Mouse (Mus musculus) kidney, adult 2 months (tissue): Measurements from ENCODE around the gene Lilrb4a. TPM values are rescaled to one million over a fixed set of nuclear protein-coding genes. Genes with fewer than 3 reads are reported as not detected.

Experiments
- DNase-seq: peaks from one replicate; pipeline ENCODE4 v3.0.0; 2021
- H3K27ac ChIP-seq: fragments of 200-500 bp; 2 replicates; pipeline ENCODE4 v1.5.1; 2012; ENCODE audit warnings: low read depth, low read length, control low read depth, inconsistent platforms; ENCODE audit not compliant: insufficient read depth
- H3K27me3 ChIP-seq: fragments of 200-500 bp; replicated peaks from 2 replicates; pipeline ENCODE4 v1.6.1; 2012; ENCODE audit warnings: mild to moderate bottlenecking, moderate library complexity, low read length, inconsistent platforms; ENCODE audit not compliant: control insufficient read depth, insufficient read depth
- H3K36me3 ChIP-seq: fragments of 200-500 bp; 2 replicates; pipeline ENCODE4 v1.6.1; 2012; ENCODE audit warnings: mild to moderate bottlenecking, moderate library complexity, low read length, inconsistent platforms; ENCODE audit not compliant: control insufficient read depth, insufficient read depth
- H3K4me1 ChIP-seq: fragments of 200-500 bp; 2 replicates; pipeline ENCODE4 v1.6.1; 2011; ENCODE audit warnings: low read length; ENCODE audit not compliant: control insufficient read depth, insufficient read depth
- H3K4me3 ChIP-seq: fragments of 200-500 bp; 2 replicates; pipeline ENCODE4 v1.5.1; 2011; ENCODE audit warnings: mild to moderate bottlenecking, low read depth, low read length, control low read depth; ENCODE audit not compliant: insufficient read depth
- CTCF ChIP-seq: fragments of 200-500 bp; conservative IDR thresholded peaks from 2 replicates; pipeline ENCODE4 v1.5.1; 2011; ENCODE audit warnings: low read depth, mild to moderate bottlenecking, control low read depth, low read length, moderate library complexity, mixed read lengths; ENCODE audit not compliant: insufficient read depth, insufficient read length
- POLR2A ChIP-seq: fragments of 200-500 bp; IDR thresholded peaks from one replicate; pipeline ENCODE4 v1.6.1; 2011; ENCODE audit warnings: low read depth, low read length, control low read depth
- WGBS: fragments of 180-500 bp; shearing (Covaris S2); methylation state at CpG from one replicate; pipeline ENCODE4 v1.1.7; 2018; 5-methylcytosine and 5-hydroxymethylcytosine counted together
- polyA plus RNA-seq: library from polyadenylated mRNA; depleted of rRNA; stranded (reverse); fragments of >200 nt; gene quantifications from 2 replicates; pipeline ENCODE4 v1.2.3, GENCODE M21; 2012; rRNA removed

Lilrb4a gene
- polyA plus RNA-seq, 1 experiment: 1.4 TPM

- Histone ChIP-seq H3K27me3 (no peaks in the 10 kb centered on the region), H3K27ac (no peak overlapping the region), H3K4me1 (no peaks in the 10 kb centered on the region), H3K4me3 (no peak overlapping the region), H3K36me3 (no peaks in the 10 kb centered on the region)
- TF ChIP-seq CTCF (no peak), POLR2A (no peak)
- DNase-seq: no peak
Measured at GRCm38 (mm10) chr10:51520021-51520420, 29.3 kb downstream of the Lilrb4a start.

DNA sequence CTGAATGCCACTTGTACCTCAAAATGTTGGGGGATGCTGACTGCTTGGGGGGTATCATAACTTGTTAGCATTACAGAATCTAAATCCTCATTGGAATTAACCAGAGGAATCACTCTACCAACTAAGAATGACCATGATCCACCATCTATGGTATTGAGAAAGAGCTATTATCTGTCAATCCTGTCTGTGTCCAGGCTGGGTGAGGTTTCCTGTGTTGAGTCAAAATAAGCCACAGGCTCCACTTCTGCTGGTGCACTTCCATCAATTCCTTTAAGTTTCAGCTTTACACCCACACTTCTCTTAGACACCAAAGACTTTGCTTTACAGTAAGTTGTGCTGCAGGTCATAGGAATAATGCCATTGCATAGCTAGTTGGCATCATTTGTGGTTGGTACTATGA lies 30.7 kb downstream of the Lilrb4a start:
- Histone ChIP-seq H3K36me3 (no peaks in the 10 kb centered on the region), H3K27me3 (no peaks in the 10 kb centered on the region), H3K27ac (no peak overlapping the region), H3K4me1 (no peaks in the 10 kb centered on the region), H3K4me3 (no peak overlapping the region)
- DNase-seq: no peak
- TF ChIP-seq POLR2A (no peak), CTCF (no peak)

GRCm38 (mm10) chr10:51526090-51526489 lies 35.3 kb downstream of the Lilrb4a start:
- WGBS: 77% methylated on average over 7 of the region's 7 CpGs
- TF ChIP-seq POLR2A (no peak), CTCF (no peak)
- DNase-seq: no peak
- Histone ChIP-seq H3K4me3 (no peak overlapping the region), H3K27me3 (no peaks in the 10 kb centered on the region), H3K4me1 (no peaks in the 10 kb centered on the region), H3K27ac (no peak overlapping the region), H3K36me3 (no peaks in the 10 kb centered on the region)

DNA sequence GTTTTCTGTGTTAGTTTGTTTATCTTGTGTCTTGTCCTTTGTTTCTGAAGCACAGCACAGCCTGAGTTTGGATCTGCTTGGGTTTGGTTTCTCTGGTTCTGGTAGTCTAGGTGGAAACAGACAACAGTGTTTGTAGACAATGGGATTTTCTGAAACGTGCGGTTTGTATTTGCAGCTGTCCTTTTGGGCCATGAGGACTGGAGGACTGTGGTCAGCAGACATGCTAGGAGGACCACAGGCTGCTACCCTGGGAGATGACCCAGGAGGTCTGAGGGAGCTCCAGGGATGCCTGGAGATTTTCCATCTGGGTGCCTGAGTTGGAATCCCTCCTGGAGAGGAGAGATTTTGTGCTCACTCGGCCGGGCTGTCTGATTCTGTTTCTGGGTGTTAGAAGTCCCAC lies 35.9 kb downstream of the Lilrb4a start:
- no peak for DNase-seq
- Histone ChIP-seq H3K27ac (no peak overlapping the region), H3K4me1 (no peaks in the 10 kb centered on the region), H3K4me3 (no peak overlapping the region; the same call in 1 of the 2 replicates), H3K27me3 (no peaks in the 10 kb centered on the region), H3K36me3 (no peaks in the 10 kb centered on the region)
- WGBS: 79% methylated on average over 4 of the region's 4 CpGs
- TF ChIP-seq CTCF: no peak
- no peak for TF ChIP-seq POLR2A

DNA sequence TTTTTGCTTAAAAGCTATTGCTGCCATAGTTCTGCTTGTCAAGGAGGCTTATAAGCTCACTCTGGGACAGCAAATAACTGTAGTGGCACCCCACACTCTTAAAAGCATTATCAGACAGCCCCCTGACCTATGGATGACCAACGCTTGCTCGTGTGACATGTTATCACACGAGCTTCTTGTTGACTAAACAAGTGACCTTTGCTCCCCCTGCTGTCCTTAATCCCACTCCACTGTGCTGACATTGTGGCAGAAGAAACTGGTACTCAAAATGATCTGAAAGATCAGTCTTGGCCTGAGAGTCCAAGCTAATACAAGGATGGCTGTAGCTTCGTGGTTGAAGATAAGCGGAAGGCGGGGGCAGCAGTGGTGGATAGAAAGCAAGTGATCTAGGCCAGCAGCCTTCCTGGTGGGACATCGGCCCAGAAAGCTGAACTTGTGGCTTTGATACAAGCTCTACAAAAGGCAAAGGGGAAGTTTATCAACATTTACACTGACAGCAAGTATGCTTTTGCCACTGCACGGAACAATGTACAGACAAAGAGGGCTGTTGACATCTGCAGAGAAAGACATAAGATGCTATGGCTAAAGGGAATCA lies 38.2 kb downstream of the Lilrb4a start:
- 72% methylated on average over 8 of the region's 8 CpGs for WGBS
- H3K27me3 ChIP-seq: no peaks in the 10 kb centered on the region
- no peaks in the 10 kb centered on the region for H3K36me3 ChIP-seq
- peak; percentile 2 for DNase-seq
- no peaks in the 10 kb centered on the region for H3K4me1 ChIP-seq
- H3K27ac ChIP-seq: no peak overlapping the region
- TF ChIP-seq POLR2A (no peak), CTCF (no peak)
- H3K4me3 ChIP-seq: no peak overlapping the region

DNA sequence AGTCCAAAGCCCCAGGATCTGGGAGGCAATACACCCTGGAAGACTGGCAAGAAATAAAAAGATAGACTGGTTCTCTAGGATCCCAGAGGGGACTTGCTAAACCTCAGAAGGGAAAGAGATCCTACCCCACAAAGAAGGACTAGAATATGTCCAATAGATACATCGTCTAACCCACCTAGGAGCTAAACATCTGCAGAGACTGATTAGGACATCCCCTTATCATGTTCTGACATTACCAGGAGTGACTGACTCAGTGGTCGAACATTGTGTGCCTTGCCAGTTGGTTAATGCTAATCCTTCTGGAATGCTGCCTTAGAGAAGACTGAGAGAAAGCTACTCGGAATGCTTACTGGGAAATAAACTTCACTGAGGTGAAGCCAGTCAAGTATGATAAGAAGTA lies 38.7 kb downstream of the Lilrb4a start:
- no peak overlapping the region for H3K27ac ChIP-seq
- DNase-seq: no peak
- TF ChIP-seq POLR2A: no peak
- TF ChIP-seq CTCF: no peak
- no peaks in the 10 kb centered on the region for H3K27me3 ChIP-seq
- 72% methylated on average over 3 of the region's 3 CpGs for WGBS
- H3K4me3 ChIP-seq: no peak overlapping the region
- H3K36me3 ChIP-seq: no peaks in the 10 kb centered on the region
- H3K4me1 ChIP-seq: no peaks in the 10 kb centered on the region

- no peaks in the 10 kb centered on the region for H3K36me3 ChIP-seq
- TF ChIP-seq POLR2A (no peak), CTCF (no peak)
- no peak overlapping the region for H3K27ac ChIP-seq
- no peaks in the 10 kb centered on the region for H3K4me1 ChIP-seq
- WGBS: 86% methylated on average over 7 of the region's 7 CpGs
- no peak for DNase-seq
- no peaks in the 10 kb centered on the region for H3K27me3 ChIP-seq
- H3K4me3 ChIP-seq: no peak overlapping the region
Measured at GRCm38 (mm10) chr10:51530813-51531212, 40.1 kb downstream of the Lilrb4a start.

Other genes with a start within 250 kb of the Lilrb4a start
- 1.5 and 2.1 TPM in 2 replicates for gene Gm49339, start 10.3 kb upstream of the Lilrb4a start, polyA plus RNA-seq
- gene Lilr4b, start 10.3 kb upstream of the Lilrb4a start, polyA plus RNA-seq: 1.4 and 1.7 TPM in 2 replicates
- gene Fam162b, start 99.6 kb downstream of the Lilrb4a start, polyA plus RNA-seq: not detected in 2 replicates
- not detected in 2 replicates for gene Gprc6a, start 140.5 kb downstream of the Lilrb4a start, polyA plus RNA-seq
- gene Rfx6, start 186.8 kb downstream of the Lilrb4a start, polyA plus RNA-seq: not detected in 2 replicates